Mouse (Mus musculus) heart, embryonic 14.5 days (tissue): ENCODE data around the gene Omp. TPM values are rescaled to one million over a fixed set of nuclear protein-coding genes. Genes with fewer than 3 reads are reported as not detected.
A peak's percentile ranks its signal among the peaks of the same experiment; 100 is the strongest.

Source experiments
- ATAC-seq: fragments of 200-750 bp; cut with Nextera tagmentation; 2 replicates; pipeline ENCODE4 v1.8.0; 2017; ENCODE audit warnings: low read depth, moderate TSS enrichment; ENCODE audit not compliant: insufficient number of reproducible peaks, insufficient read depth, low FRiP score
- H3K27ac ChIP-seq, 2 experiments: fragments of 200-500 bp in 1 of 2; fragments of 300-500 bp in 1 of 2; sonication (generic) in 1 of 2; replicated peaks in 1 of 2; 2 replicates each; pipeline ENCODE4 v1.5.1; 2012 to 2014; ENCODE audit warnings: low read depth in 2 of 2, low read length in 2 of 2, control low read depth in 1 of 2, mild to moderate bottlenecking in 1 of 2, mixed read lengths in 1 of 2; ENCODE audit not compliant: control insufficient read depth in 1 of 2, insufficient read depth in 1 of 2
- H3K27me3 ChIP-seq: fragments of 300-500 bp; sonication (generic); 2 replicates; pipeline ENCODE4 v1.6.1; 2014; ENCODE audit warnings: mild to moderate bottlenecking, low read length, control low read depth; ENCODE audit not compliant: control insufficient read depth, insufficient read depth
- H3K36me3 ChIP-seq: fragments of 300-500 bp; sonication (generic); 2 replicates; pipeline ENCODE4 v1.6.1; 2014; ENCODE audit warnings: mild to moderate bottlenecking, control low read depth, low read length, mixed read lengths; ENCODE audit not compliant: control insufficient read depth, insufficient read depth
- H3K4me1 ChIP-seq, 2 experiments: fragments of 200-500 bp in 1 of 2; fragments of 300-500 bp in 1 of 2; sonication (generic) in 1 of 2; 2 replicates each; pipeline ENCODE4 v1.6.1; 2012 to 2014; ENCODE audit warnings: low read length in 2 of 2, control low read depth in 1 of 2, mixed read lengths in 1 of 2; ENCODE audit not compliant: control insufficient read depth in 2 of 2, insufficient read depth in 2 of 2
- H3K4me2 ChIP-seq: fragments of 300-500 bp; sonication (generic); 2 replicates; pipeline ENCODE4 v1.6.1; 2014; ENCODE audit warnings: mild to moderate bottlenecking, low read length
- H3K4me3 ChIP-seq, 2 experiments: fragments of 200-500 bp in 1 of 2; fragments of 300-500 bp in 1 of 2; sonication (generic) in 1 of 2; 2 replicates each; pipeline ENCODE4 v1.5.1; 2012 to 2014; ENCODE audit warnings: low read length in 2 of 2, mild to moderate bottlenecking in 2 of 2, control low read depth in 1 of 2, low read depth in 1 of 2, moderate library complexity in 1 of 2; ENCODE audit not compliant: control insufficient read depth in 1 of 2, insufficient read depth in 1 of 2
- H3K9ac ChIP-seq: fragments of 300-500 bp; sonication (generic); 2 replicates; pipeline ENCODE4 v1.6.1; 2014; ENCODE audit warnings: mild to moderate bottlenecking, low read length
- H3K9me3 ChIP-seq: fragments of 300-500 bp; sonication (generic); 2 replicates; pipeline ENCODE4 v1.6.1; 2016; ENCODE audit warnings: low read length, control low read depth; ENCODE audit not compliant: control insufficient read depth
- WGBS: fragments of 180-500 bp; shearing (Covaris S2); extraction: QIAGEN DNeasy Blood & Tissue Kit; methylation state at CpG from one replicate; pipeline ENCODE4 v1.1.7; 2014; 5-methylcytosine and 5-hydroxymethylcytosine counted together
- polyA plus RNA-seq: library from polyadenylated mRNA; unstranded; fragments of >200 nt; fragmentation: Nextera tagmentation; extraction: Ambion mirVana; gene quantifications from 2 replicates; pipeline ENCODE4 v1.2.1, GENCODE M21; 2014

Gene Omp
- polyA plus RNA-seq, 1 experiment from 2014 or later = 0.09 TPM

DNA sequence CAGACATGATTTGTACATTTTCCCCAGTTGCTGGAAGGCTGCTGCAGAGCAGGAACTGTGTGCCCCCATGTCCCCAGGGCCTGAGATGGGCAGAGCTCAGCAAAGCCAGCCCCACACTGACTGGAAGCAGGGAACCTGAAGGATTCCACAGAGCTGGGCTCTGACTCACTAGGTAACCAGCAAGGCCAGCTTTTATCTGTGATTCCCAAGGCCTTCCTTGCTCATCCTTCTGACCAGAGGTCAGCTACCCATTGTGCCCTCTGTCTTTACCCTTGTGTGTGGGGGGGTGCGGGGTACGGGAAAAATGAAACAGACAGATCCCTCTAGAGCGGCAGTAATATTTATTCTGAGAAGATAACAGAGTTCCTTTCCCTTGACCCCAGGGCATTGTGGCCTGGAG lies 24.1 kb downstream of the Omp start:
- H3K9me3 ChIP-seq = no peaks in the 10 kb centered on the region
- no peak overlapping the region for H3K4me2 ChIP-seq
- no peak overlapping the region for H3K27ac ChIP-seq
- no peaks in the 10 kb centered on the region for H3K36me3 ChIP-seq
- peaks cover 8 to 21% of the 10 kb centered on the region in 2 experiments for H3K4me1 ChIP-seq
- H3K9ac ChIP-seq = no peak overlapping the region
- no peaks in the 10 kb centered on the region for H3K27me3 ChIP-seq
- ATAC-seq = no peak
- no peak overlapping the region for H3K4me3 ChIP-seq
- WGBS = 69% methylated on average over 3 of the region's 3 CpGs

DNA sequence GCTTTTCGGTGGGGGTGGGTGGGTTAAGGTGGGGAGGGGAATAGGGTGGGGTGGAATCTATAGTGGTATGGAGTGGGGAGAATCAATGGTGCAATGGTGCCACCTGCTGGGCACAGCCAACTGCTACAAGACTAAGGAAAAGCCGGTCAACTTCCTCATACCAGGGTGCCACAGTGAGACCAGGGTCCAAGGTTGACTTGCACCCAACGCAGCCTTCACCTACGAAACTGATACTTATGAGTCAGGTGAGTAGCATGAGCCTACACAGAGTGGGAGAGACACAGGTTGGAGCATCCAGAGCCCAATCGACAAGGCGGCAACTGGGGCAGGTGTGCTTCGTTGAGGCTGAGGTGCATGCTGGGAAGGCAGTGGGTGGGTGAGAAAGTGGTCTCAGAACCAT lies 25.0 kb downstream of the Omp start:
- Histone ChIP-seq H3K9me3 (no peaks in the 10 kb centered on the region), H3K27ac (no peak overlapping the region), H3K4me3 (0 out of 4 replicates have a peak overlapping the region, but pooled peaks of 1 of the 2 experiments have one; percentile 12), H3K36me3 (no peaks in the 10 kb centered on the region), H3K9ac (peak overlapping the region; percentile 61; the same call in 1 of the 2 replicates), H3K4me1 (peaks cover 8 to 21% of the 10 kb centered on the region in 2 experiments), H3K4me2 (peak overlapping the region; percentile 64), H3K27me3 (no peaks in the 10 kb centered on the region)
- ATAC-seq = peak; percentile 25; the same call in 1 of the 2 replicates
- WGBS = 12% methylated on average over 7 of the region's 7 CpGs

DNA sequence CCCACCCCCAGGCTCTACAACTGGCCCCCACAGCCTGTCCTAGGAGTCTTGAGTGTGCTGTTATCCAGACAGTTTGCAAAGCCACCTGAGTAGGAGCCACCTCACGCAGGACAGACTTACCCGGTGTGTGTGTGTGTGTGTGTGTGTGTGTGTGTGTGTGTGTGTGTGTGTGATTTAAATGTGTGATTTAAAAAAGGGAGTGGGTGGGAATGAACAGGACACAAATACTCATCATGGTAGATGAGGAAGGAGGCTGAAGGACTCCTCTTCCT lies 25.4 kb downstream of the Omp start:
- H3K27me3 ChIP-seq = no peaks in the 10 kb centered on the region
- no peak overlapping the region for H3K27ac ChIP-seq
- no peaks in the 10 kb centered on the region for H3K36me3 ChIP-seq
- no peak for ATAC-seq
- H3K4me1 ChIP-seq = peaks cover 8 to 21% of the 10 kb centered on the region in 2 experiments
- WGBS = 68% methylated on average over 2 of the region's 2 CpGs
- no peak overlapping the region for H3K9ac ChIP-seq
- H3K4me2 ChIP-seq = no peak overlapping the region
- no peak overlapping the region for H3K4me3 ChIP-seq
- no peaks in the 10 kb centered on the region for H3K9me3 ChIP-seq

DNA sequence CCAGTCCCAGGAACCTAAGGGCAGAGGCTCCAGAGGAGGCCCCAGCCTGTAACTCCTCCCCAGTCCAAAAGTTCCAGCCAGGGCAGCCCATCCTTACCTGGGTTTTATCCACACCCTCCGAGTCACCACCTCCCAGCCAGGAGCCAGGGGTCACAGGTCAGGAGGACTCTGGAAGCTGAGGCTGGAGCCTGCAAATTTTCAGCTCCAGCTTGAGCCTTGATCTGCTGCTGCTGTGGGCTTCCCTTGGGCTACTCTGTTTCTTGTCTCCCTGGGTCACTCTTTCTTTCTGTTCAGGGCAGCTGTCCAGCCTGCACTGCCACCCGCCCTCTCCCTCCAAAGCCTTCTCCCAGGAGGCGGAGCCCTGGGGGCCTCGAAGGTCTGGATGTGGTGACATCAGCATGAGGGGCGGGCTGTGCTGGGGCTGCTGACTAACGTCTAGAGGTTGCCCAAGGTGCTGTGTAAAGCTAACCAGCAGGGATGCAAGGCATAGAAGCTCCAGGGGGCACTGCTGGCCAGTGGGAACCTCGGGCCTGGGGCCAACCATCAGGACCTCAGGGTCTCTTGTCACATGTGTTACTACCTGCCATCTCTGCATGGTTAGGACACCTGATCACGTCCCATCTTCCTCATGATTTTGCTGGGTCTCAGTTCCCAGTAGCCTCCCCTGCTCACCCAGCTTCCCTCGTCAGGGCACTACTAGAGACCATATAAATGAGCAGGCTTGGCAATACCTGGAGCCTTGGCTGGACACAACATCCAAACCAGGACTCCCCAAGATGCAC lies 25.9 kb downstream of the Omp start, which contains the start of gene Myo7a:
TSS of gene Myo7a (minus strand) at position 346 of the 782 bp plus-strand sequence.
- H3K9ac ChIP-seq = peak within 1 kb of the TSS; percentile 61; the same call in 1 of the 2 replicates
- H3K27ac ChIP-seq = no peak within 1 kb of the TSS
- peak within 1 kb of the TSS; percentile 64 for H3K4me2 ChIP-seq
- no peak for ATAC-seq
- 0 out of 4 replicates have a peak within 1 kb of the TSS, but pooled peaks of 1 of the 2 experiments have one; percentile 12 for H3K4me3 ChIP-seq
- H3K9me3 ChIP-seq = no peaks in the 10 kb centered on the region
- peaks cover 8 to 18% of the 10 kb centered on the region in 2 experiments for H3K4me1 ChIP-seq
- WGBS = 26% methylated on average over 9 of the region's 9 CpGs
- no peaks in the 10 kb centered on the region for H3K36me3 ChIP-seq
- no peaks in the 10 kb centered on the region for H3K27me3 ChIP-seq

DNA sequence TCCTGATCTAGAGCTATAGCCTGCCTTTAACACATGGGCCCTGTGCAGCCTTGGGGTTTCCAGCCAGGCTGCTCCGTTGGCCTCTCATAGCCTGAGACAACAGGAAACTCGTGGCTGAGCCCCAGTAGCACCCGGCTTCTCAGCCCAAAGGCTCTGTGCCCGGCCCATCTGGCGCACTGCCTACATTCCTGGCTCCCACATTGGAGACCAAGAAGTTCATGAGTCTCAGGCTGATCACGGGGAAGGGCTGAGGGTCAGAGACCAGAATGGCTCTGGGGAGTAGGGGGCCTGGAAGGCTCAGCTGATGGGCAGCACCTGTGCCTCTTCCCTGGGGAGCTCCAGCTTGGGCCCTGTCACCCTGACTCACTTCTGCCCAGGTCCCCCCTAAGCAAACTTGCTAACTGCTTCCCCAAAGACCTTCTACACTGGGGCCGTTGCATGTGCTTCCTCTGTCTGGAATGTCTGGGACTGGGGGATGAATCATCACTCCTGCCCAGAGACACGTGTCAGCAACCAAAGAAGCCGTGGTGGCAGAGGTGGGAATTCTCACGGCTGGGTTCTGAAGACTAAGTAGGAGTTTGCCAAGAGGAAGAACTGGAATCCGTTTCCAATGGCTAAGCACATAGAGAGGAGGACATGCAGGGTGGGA lies 28.2 kb downstream of the Omp start:
- Histone ChIP-seq H3K36me3 (no peaks in the 10 kb centered on the region), H3K4me2 (no peak overlapping the region), H3K27ac (no peak overlapping the region), H3K4me3 (no peak overlapping the region), H3K27me3 (peaks cover 5% of the 10 kb centered on the region), H3K9ac (peak overlapping the region; percentile 32; the same call in 1 of the 2 replicates), H3K9me3 (no peaks in the 10 kb centered on the region), H3K4me1 (peaks cover 8 to 18% of the 10 kb centered on the region in 2 experiments)
- no peak; the same call in 1 of the 2 replicates for ATAC-seq
- WGBS = 27% methylated on average over 11 of the region's 11 CpGs

DNA sequence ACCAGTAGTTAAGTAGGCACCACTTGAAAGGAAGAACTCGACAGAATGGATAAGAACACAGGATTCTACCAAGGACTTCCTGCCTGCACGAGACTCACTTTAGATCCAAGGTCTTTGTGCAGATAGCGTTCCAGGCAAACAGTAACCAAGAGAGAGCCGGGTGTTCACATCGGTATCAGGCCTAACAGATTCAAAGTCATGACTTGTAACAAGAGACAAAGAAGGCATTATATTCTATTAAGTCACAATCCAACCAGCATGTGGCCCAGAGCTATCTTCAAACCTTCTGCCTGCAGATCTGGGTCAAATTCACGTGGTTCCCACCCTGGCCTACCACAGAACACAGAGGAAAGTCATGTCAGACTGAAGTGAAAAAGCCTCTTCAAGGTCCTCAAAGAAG lies 30.6 kb downstream of the Omp start:
- H3K27me3 ChIP-seq = peaks cover 24% of the 10 kb centered on the region
- no peak overlapping the region for H3K27ac ChIP-seq
- no peak overlapping the region for H3K4me2 ChIP-seq
- no peaks in the 10 kb centered on the region for H3K36me3 ChIP-seq
- H3K4me3 ChIP-seq = no peak overlapping the region
- ATAC-seq = no peak
- no peaks in the 10 kb centered on the region for H3K9me3 ChIP-seq
- peaks cover 14 to 16% of the 10 kb centered on the region in 2 experiments for H3K4me1 ChIP-seq
- WGBS = 55% methylated on average over 6 of the region's 6 CpGs
- H3K9ac ChIP-seq = no peak overlapping the region

DNA sequence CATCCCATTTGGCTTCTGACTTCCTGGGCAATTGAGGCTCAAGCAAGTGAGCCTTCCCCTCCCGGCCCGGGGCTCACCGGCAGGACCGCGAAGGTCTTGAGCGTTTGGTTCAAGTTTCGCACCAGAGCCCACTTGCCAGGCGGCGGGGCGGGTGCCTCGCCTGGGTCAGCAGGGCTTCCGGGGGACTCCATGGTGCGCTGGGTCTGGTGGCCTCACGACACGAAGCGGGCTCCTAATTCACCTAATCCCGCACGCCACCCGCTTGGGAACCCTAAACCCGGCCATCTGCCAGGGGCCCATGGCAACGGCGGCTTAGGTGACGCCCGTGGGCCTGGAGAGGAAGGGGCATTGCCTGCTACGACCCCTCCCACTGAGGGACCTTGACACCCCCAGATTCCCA lies 34.1 kb downstream of the Omp start:
- 8% methylated on average over 25 of the region's 25 CpGs for WGBS
- Histone ChIP-seq H3K9ac (peak overlapping the region; percentile 56; the same call in 1 of the 2 replicates), H3K36me3 (no peaks in the 10 kb centered on the region), H3K4me1 (peaks cover 3 to 6% of the 10 kb centered on the region in 2 experiments; a peak in 3 of 4 replicates), H3K27ac (no peak overlapping the region), H3K4me3 (peak overlapping the region; percentile 7 to 10; a peak in 2 of 4 replicates), H3K27me3 (peaks cover 24% of the 10 kb centered on the region), H3K4me2 (peak overlapping the region; percentile 48), H3K9me3 (no peaks in the 10 kb centered on the region)
- ATAC-seq = no peak
